Mouse (Mus musculus) megakaryocyte, embryonic 14.5 days (primary cell): ENCODE data around the gene H2-T23.

Source experiments
- FLI1 ChIP-seq: IDR thresholded peaks from 2 replicates; pipeline ENCODE4 v1.6.1; 2012; ENCODE audit warnings: low read length, inconsistent platforms, mixed read lengths
- GATA1 ChIP-seq: IDR thresholded peaks from 3 replicates; pipeline ENCODE4 v1.6.1; 2012; ENCODE audit warnings: mixed read lengths, low read length, inconsistent platforms, borderline replicate concordance

DNA sequence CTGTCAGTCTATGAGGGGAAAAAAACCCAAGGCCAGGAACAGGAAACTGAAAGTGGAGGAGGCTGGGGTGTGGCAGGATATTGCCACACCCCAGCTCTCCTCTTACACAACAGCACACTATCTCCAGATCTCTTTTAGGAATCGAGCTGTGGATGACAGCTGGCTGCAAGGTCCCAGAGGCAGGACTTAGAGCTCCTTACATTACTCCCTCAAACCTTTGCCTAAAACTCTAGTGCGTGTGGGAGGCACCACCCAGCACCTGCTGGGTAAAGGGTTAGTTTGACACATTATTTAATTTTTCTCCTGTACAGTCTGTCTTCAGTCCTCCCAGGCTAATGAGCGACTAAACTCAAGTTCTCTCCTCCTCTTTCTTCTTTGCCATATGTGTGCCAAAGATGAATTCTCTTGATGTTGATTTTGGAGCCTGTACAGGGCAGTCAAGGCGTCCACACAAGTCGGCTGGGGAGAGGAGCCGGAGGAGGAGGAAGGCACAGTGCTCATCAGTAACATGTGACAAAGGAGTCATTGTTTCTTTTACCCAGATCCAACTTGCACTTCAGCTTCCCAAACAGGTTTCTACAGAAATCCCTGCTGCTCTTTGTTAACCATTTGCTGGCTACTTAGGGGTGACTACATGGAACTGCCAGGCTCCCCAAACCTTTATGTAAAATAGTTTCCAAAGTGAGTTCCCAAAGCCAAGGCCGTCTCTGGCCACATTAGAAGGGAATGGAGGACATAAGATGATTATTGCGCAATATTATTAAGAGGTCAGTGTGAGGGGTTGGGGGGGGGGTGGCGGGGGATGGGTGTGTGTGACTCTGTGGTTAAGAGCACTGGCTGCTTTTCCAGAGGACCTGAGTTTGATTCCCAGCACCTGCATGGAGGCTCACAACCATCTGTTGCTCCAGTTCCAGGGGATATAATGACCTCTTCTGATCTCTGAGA, 8.7 kb downstream of the H2-T23 start:
- TF ChIP-seq GATA1 (no peak), FLI1 (no peak)
